Mouse (Mus musculus) kidney, adult 18-20 months (tissue): ENCODE measurements at regions not wholly inside any gene's neighbourhood (a gene's known extent, or its start where the extent isn't known, plus 50 kb on each side); places are given as distances from the start of the nearest gene placed in this dataset.
"Not testable (repeated sequence)": the region's sequence is repeated elsewhere in the genome, so short reads cannot be mapped to it uniquely, and the experiment has no call there.

Experiments used
- DNase-seq: peaks from one replicate; pipeline ENCODE4 v3.0.0; 2021

DNA sequence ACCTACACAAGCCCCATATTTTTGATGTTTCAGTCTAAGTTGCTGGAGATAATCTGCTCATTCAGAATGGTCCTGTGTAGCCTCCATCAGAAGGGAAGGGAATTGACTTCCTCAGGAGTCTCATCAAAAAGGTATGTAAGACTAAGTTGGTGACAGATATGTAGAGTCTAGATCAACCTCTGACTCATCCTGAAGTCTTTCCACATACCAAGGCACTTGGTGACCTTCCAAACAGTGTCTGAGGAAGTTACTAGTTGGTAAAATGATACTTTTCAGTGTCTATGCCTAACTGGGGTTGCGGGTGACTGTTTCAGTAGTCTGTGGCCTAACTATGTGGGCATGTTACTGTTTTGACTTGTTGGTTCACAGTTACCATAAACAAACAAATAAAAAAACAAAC is 133.0 kb upstream of the Plcb4 start:
- no peak for DNase-seq

- DNase-seq, result no peak
These were observed 129.2 kb upstream of the Plcb4 start for GRCm38 (mm10) chr2:135529619-135530018.

DNA sequence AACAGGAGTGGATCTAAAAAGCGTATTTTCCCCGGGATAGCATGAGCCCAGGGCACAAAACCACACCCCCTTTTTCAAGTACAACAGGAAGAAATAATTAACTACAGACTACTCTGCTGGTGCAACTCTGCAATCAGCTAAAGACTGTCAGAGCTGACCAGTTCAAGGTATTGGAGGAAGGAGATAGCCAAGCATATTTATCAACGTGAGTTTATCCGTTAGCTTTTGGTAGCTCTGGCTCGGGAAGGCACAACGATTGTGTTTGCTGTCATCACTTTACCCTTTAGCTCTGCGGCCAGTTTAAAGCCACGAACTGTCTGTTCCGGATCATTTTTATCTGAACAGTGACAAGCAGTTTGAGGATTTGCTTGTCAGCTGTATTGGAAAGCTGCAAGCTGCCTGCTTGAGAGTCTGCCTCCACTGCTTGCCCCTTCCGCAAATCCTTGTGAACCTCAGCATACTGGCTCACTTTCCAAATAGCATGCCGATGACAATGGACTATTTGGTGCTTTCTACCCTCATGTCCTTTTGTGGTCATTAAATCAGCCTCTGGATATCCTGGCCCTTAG is 122.4 kb upstream of the Plcb4 start:
- no peak for DNase-seq

DNA sequence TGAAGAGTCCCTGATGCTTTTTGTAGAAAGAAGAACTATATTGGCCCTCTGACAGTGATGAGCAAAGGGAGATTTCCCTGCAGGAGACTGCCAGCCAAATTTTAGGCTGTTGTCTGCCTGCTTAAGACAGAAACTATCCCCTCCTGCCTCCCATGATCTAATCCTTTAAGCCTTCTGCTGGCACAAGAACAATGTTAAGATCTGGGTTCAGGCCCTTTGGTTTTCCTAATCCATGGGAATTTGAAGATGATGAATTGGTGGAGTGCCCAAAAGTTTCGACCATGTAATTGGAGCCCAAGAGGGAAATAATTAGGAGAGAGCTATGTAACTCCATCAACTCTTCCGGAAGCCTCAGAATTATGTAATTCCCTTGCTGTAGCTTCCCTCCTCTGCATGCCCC is 120.8 kb upstream of the Plcb4 start:
- DNase-seq, result no peak

GRCm38 (mm10) chr2:135541058-135541457 is 117.8 kb upstream of the Plcb4 start:
- DNase-seq, result no peak

GRCm38 (mm10) chr2:135541930-135542329 is 116.9 kb upstream of the Plcb4 start:
- DNase-seq, result no peak

- DNase-seq, result no peak
These were observed 113.9 kb upstream of the Plcb4 start for GRCm38 (mm10) chr2:135544882-135545281.

DNA sequence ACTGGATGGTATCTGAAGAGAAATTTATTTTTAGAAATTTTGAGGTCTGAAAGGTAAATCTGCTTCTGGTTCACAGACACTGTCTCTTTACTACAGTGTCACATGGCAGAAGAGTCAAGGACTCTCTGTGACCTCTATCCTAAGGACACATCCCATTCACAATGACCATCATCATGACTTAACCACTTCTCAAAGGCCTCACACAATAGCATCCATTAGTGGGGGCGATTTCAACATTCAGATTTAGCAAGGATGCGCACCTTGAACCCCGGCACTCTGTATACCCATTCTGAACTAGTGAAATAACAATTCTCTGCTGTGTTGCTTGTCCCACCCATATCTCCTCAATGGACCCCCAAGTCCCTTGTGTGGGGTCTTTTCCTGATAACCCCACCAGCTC is 110.8 kb upstream of the Plcb4 start:
- DNase-seq, result no peak

DNA sequence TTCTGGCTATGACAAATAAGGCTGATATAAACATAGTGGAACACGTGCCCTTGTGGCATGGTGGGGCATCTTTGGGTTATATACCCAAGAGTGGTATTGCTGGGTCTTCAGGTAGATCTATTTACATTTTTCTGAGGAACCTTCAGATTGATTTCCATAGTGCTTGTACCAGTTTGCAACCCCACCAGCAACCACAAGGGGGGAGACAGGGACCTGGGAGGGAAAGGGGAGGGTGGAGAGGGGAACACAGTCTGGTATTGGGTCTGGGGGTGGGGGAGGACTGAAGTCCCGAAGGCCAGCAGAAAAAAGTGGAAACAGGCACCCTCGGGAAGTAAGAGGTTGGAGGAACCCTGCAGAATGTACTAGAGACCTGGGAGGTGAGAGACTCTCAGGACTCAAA is 105.8 kb upstream of the Plcb4 start:
- DNase-seq, result no peak

GRCm38 (mm10) chr2:135558026-135558425 is 100.8 kb upstream of the Plcb4 start:
- not testable (repeated sequence) for DNase-seq

- DNase-seq, result no peak
These were observed 99.5 kb upstream of the Plcb4 start for GRCm38 (mm10) chr2:135559328-135559727.

DNA sequence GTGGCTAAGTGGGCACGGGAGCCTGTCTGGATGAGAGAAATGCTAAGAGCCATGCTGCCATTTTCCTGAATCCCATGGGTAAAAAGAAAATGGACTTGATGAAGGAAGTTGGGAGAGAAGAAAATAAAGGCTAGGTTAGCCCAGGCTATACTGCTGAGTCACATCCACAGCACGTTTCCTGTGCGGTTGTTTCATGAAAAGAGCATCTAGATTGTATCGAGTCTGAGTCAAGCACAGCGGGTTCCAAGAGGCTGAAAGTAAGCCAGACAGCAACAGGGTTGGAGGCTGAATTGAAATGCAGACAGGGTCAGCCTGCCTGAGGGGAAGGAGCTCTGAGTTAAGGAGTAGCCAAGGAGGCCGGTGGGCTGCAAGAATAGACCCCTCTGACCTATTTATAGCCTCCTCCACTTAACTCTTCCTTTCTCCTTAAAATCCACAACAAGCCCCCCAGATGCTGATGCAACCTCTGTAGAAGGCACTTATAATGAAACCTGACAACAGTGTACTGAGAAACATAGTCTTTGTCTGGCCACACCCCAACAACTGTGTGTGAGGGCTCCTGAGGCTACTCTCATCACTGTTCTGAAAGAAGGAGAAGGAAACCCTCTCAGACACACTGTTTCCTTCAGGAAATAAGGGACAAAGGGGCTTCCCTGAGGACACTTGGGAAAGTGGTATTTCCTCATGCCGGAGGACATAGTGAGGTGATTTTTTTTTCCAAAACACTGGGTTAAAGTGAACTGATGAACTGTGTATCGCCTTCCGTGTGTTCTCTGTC is 98.7 kb upstream of the Plcb4 start:
- DNase-seq, result peak; percentile 8

GRCm38 (mm10) chr2:135560856-135561255 is 98.0 kb upstream of the Plcb4 start:
- no peak for DNase-seq

DNA sequence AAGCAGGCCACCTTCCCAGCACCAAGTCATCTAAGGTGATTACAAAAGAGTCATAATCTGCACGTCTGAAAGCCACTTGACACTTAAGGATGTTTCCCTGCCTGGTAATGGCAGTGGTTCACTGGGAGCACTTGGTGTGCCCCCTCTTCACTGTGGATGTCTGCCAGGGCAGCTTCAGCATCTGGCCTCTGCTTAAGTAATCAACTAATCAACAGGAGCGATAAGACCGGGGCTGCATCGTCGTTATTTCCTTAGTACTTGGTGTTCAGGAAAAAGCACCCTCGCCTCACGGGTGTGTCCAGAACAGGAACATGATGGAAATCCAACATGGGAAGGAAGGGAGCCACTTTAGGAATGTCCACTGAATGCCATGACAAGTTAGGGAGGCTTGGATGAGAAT is 97.1 kb upstream of the Plcb4 start:
- DNase-seq, result peak; percentile 37

GRCm38 (mm10) chr2:135562140-135562890 is 96.5 kb upstream of the Plcb4 start:
- peak; percentile 38 for DNase-seq

GRCm38 (mm10) chr2:135564231-135564630 is 94.6 kb upstream of the Plcb4 start:
- no peak for DNase-seq

- DNase-seq, result no peak
These were observed 90.5 kb upstream of the Plcb4 start for GRCm38 (mm10) chr2:135568350-135568749.

- no peak for DNase-seq
These were observed 87.2 kb upstream of the Plcb4 start for GRCm38 (mm10) chr2:135571599-135571998.

DNA sequence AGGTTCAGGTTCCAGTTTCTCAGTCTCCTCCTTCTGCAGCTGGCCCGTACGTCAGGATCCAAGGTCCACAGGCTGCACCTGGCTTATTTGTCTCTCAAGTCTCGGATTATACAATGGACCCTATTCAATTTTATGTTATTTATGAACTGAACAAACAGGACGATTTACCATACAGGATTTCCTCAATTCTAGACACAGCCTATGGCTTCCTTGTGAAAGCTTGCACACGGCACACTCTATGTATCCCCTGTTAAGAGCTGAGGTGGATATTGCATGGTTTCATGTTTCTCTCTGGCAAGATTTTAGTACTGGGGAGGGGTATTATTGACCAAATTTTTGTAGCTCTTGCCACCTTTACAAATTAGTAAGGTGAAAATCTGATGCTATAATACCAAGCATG is 81.6 kb upstream of the Plcb4 start:
- DNase-seq, result no peak

- DNase-seq, result peak; percentile 7
These were observed 80.7 kb upstream of the Plcb4 start for GRCm38 (mm10) chr2:135578135-135578534.

GRCm38 (mm10) chr2:135579514-135579913 is 79.3 kb upstream of the Plcb4 start:
- no peak for DNase-seq

- no peak for DNase-seq
These were observed 78.8 kb upstream of the Plcb4 start for GRCm38 (mm10) chr2:135580051-135580450.

DNA sequence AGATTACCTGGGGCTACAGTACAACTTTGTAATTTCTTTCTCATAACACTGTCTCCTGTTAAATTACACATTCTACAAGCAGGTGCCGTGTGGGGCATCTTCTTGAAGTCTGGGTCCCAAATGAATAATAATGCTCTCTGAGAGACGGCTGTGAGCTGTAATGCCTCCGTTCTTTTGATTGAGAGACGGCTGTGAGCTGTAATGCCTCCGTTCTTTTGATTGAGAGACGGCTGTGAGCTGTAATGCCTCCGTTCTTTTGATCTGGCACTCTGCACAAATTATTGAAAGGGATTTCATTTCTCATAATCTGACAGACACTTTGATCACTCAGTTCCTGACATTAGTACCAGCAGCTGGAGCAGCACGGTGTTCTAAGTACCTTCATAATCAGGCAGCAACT is 76.5 kb upstream of the Plcb4 start:
- no peak for DNase-seq

DNA sequence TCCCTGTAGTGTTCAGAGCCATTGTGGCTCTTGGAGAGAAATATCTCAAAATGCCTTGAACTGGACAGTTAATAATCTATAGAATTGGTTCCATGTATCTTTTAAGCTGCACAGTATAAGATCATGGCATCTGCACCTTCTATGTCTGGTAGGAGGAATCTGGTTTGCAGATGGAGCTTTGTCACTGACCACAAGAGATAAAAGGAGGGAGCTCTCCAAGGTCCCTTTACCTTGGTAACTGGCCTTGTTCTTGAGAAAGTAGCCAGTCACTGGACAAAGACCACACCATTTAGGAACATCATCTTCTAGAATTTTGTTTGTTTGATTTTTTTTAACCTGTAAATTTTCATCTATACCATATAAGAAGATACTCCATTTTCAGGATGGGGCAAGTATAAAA is 52.5 kb upstream of the Plcb4 start:
- no peak for DNase-seq
